Mouse (Mus musculus) adrenal gland, postnatal 25 days (tissue): ENCODE results near the gene Kif1bp. TPM values are rescaled to one million over a fixed set of nuclear protein-coding genes. Genes with fewer than 3 reads are reported as not detected.
"Not testable (repeated sequence)": the region's sequence is repeated elsewhere in the genome, so short reads cannot be mapped to it uniquely, and the experiment has no call there.

Experiments used
- DNase-seq: peaks from one replicate; pipeline ENCODE4 v3.0.0; 2021; ENCODE audit warnings: mixed read lengths
- total RNA-seq: library from RNA; stranded (reverse); gene quantifications from 2 replicates; pipeline ENCODE4 v1.2.3, GENCODE M21; 2021

The Kif1bp gene
- total RNA-seq, 1 experiment from 2014 or later = 60.9 TPM

GRCm38 (mm10) chr10:62509032-62509656 is 69.1 kb downstream of the Kif1bp start:
- DNase-seq = no peak

- DNase-seq = peak; percentile 6
These were observed 69.8 kb downstream of the Kif1bp start for GRCm38 (mm10) chr10:62508459-62508858.

GRCm38 (mm10) chr10:62507591-62508308 is 70.5 kb downstream of the Kif1bp start:
- DNase-seq = peak; percentile 18

DNA sequence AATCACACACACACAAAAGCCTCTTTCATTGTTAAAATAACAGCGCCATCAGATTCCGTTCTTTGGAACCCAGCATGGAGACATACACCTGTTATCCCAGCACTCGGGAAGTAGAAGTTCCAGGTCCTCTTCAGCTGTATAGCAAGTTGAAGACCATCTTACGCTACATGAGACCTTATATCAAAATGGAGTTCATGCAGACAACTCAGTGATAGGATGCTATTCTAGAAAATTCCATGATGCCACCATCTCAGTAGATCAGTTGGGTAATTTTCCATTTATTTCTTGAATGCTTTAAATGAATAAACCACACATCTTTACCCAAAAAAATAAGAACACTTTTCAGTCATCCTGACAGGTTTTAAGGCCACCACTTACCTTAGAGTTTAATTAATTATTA is 71.2 kb downstream of the Kif1bp start:
- no peak for DNase-seq

GRCm38 (mm10) chr10:62506019-62506556 is 72.2 kb downstream of the Kif1bp start:
- DNase-seq = no peak

- DNase-seq = no peak
These were observed 72.9 kb downstream of the Kif1bp start for GRCm38 (mm10) chr10:62505224-62505983.

DNA sequence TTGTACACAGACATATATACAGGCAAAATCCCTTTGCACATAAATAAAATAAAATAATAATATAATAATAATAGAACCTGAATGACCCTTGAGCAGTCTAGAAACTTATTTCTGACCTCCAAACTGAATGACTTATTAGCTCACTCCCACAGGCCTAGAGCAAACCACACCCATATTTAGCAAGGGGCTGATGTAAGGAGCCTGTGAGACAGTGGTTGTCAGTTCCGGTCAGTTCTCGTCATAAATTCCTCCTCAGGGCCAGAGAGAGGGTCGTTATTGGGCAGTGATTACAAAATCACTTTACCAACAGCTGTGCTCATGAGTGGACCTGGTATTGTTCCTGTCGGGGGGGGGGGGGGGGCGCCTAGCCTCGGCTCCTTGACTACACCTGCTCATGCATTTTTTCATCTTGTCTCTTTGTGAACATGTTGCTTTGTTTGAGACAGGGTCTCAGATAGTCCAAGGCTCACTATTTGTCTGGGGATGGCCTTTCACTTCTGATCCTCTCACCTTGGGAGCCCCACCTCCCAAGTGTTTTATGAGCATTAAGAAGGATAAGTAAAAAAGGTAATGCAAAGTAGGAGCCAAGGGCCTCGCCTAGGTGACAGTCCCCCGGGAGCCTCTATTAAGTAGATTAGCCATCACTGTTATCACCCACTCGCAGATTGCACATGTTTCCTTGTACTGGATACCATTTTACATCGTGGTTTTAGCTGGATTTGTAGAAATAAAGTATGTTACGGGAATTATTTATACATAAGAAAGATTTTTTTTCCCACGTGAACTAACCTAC is 74.2 kb downstream of the Kif1bp start:
- DNase-seq = no peak

GRCm38 (mm10) chr10:62503353-62503752 is 74.9 kb downstream of the Kif1bp start:
- DNase-seq = no peak

DNA sequence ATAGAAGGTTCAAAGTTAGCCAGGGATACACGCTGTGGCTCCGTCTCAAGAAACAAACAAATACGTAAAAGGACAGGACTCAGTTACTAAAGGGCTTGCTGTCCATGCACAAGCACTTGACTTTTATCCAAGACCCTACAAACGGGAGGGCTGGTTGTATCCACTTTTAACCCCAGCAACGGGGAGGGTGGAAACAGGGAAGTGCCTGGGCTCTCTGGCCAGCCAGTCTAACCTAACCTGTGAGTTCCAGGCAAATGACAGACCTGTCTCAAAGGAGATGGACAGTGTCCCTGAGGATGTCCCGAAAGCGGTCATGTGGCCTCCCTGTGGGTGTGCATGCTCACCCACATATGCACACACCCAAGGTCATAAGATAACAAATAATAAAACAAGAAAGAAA is 76.3 kb downstream of the Kif1bp start:
- DNase-seq = no peak

GRCm38 (mm10) chr10:62500916-62501615 is 77.2 kb downstream of the Kif1bp start:
- DNase-seq = no peak

DNA sequence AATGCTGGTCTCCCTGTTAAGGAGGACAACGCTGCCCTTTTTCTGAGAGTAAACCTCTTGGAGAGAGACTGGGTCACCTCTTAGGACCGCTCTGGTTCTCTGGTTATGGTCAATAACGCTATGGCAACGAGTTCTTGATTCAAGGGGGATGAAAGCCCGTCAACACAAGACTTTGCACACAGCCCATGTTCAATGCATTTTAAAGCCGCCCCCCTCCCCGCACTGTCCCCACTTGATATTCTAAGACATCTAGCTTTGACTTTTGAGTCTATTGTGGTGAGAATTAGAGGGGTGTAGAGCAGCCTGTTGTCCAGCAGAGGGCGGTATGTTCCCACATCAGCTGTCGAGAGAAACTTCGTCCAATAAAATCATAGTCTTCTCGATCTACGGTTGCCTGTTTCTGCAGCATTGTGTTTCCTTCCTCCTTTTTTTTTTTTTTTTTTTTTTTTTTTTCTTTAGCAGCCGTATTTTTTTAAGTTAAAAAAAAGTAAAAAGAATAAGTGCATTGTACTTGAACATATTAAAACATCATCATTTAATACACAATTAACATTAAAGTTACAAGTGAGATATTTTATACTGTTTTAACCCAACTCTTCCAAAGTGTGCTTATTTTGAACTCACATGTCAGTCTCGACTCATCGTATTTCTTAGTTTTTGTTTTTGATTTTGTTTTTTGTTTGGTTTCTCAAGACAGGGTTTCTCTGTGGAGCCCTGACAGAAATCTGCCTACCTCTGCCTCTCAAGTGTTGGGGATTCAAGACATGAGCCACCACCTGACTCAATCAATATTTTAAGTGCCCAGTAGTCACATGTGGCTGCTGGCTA is 78.0 kb downstream of the Kif1bp start:
- DNase-seq = peak; percentile 56

- not testable (repeated sequence) for DNase-seq
These were observed 86.6 kb downstream of the Kif1bp start for GRCm38 (mm10) chr10:62491681-62492080.

Other genes starting within 250 kb of the Kif1bp start
- gene Hk1, start 198.5 kb downstream of the Kif1bp start, total RNA-seq = 20.7 and 27.9 TPM in 2 replicates
- not detected in 2 replicates for gene Hkdc1, start 156.0 kb downstream of the Kif1bp start, total RNA-seq
- gene 4930507D05Rik, start 129.0 kb downstream of the Kif1bp start, total RNA-seq = 0.46 TPM in 1 of 2 replicates, not detected in the other
- gene Supv3l1, start 128.7 kb downstream of the Kif1bp start, total RNA-seq = 37.7 and 37.9 TPM in 2 replicates
- 55.0 and 55.2 TPM in 2 replicates for gene Vps26a, start 91.7 kb downstream of the Kif1bp start, total RNA-seq
- gene Srgn, start 51.0 kb downstream of the Kif1bp start, total RNA-seq = 30.1 and 36.4 TPM in 2 replicates
- 56.8 and 80.6 TPM in 2 replicates for gene Ddx21, start 23.8 kb upstream of the Kif1bp start, total RNA-seq
- 95.5 and 111 TPM in 2 replicates for gene Ddx50, start 72.8 kb upstream of the Kif1bp start, total RNA-seq
- gene Stox1, start 147.7 kb upstream of the Kif1bp start, total RNA-seq = 0.82 and 2.0 TPM in 2 replicates
- 65.3 and 69.8 TPM in 2 replicates for gene Ccar1, start 213.8 kb upstream of the Kif1bp start, total RNA-seq